ENCODE assay signal across 9 mouse cellular contexts in genomic region chr17:79713643-79714367, GRCm38 (mm10). TPM values are rescaled to one million over a fixed set of nuclear protein-coding genes. Genes with fewer than 3 reads are reported as not detected.
A peak's percentile ranks its signal among the peaks of the same experiment; 100 is the strongest.
DNase-seq lines count a peak whose midpoint lies in the region; ATAC-seq and TF ChIP-seq lines count a peak whose summit lies in the region.
"Had no signal": no experiment of that assay in that cellular context is flagged by ENCODE, and none has a peak within 500 bp of the region (broad histone marks: within the 10 kb centered on the region; RNA-seq: fewer than 3 reads in every experiment).

No protein-coding gene starts in this region.

- H3K36me3 ChIP-seq in E14TG2a.4 (ENCODE audit: insufficient read depth, low read length) = no peaks in the 10 kb centered on the region
- H3K36me3 ChIP-seq in liver, embryonic 13.5 days = no peaks in the 10 kb centered on the region
- no peaks in the 10 kb centered on the region for H3K36me3 ChIP-seq in neural tube, embryonic 14.5 days (ENCODE audit: control insufficient read depth, insufficient read depth, low read length)

- ATAC-seq in frontal cortex, adult (ENCODE audit: low TSS enrichment) = peak; percentile 25
- no peak for ATAC-seq in liver, embryonic 13.5 days (ENCODE audit: low read depth)
- peak; percentile 57; the same call in 1 of the 2 replicates for ATAC-seq in neural tube, embryonic 14.5 days (ENCODE audit: low read depth)
- ATAC-seq: Patski had no signal

- peak overlapping the region; percentile 64 for H3K4me2 ChIP-seq in liver, embryonic 13.5 days
- H3K4me2 ChIP-seq in neural tube, embryonic 14.5 days (ENCODE audit: low read depth, low read length) = peak overlapping the region; percentile 70

- H3K4me1 ChIP-seq in E14TG2a.4 (replicated peaks; ENCODE audit: low read depth, low read length) = peaks cover 45% of the 10 kb centered on the region
- peaks cover 23% of the 10 kb centered on the region for H3K4me1 ChIP-seq in liver, embryonic 13.5 days (replicated peaks)
- peaks cover 15% of the 10 kb centered on the region for H3K4me1 ChIP-seq in neural tube, embryonic 14.5 days (ENCODE audit: control insufficient read depth, insufficient read depth, low read length)

- DNase-seq in frontal cortex, postnatal 25 days (ENCODE audit: low spot score in 2 of 2) = no peak
- DNase-seq in embryo, embryonic 11 days = peak; percentile 70
- DNase-seq in heart, postnatal 36 days = peak; percentile 47 to 48
- DNase-seq in liver, embryonic 13.5 days = no peak
- DNase-seq in layer of hippocampus, postnatal 14 days (ENCODE audit: low spot score in 2 of 2) = no peak

- peaks cover 82% of the 10 kb centered on the region for H3K27me3 ChIP-seq in E14TG2a.4 (ENCODE audit: insufficient read depth, low read length)
- peaks cover 89% of the 10 kb centered on the region for H3K27me3 ChIP-seq in liver, embryonic 13.5 days
- peaks cover 42% of the 10 kb centered on the region for H3K27me3 ChIP-seq in neural tube, embryonic 14.5 days (ENCODE audit: control insufficient read depth, insufficient read depth, low read length)
- H3K27me3 ChIP-seq: Patski had no signal

- peak overlapping the region; percentile 76 for H3K4me3 ChIP-seq in E14TG2a.4 (replicated peaks; ENCODE audit: low read length)
- peak overlapping the region; percentile 46 for H3K4me3 ChIP-seq in liver, embryonic 13.5 days (replicated peaks)
- peak overlapping the region; percentile 34 for H3K4me3 ChIP-seq in neural tube, embryonic 14.5 days (ENCODE audit: low read depth, low read length)

- H3K27ac ChIP-seq in liver, embryonic 13.5 days = no peak overlapping the region
- no peak overlapping the region for H3K27ac ChIP-seq in neural tube, embryonic 14.5 days (ENCODE audit: low read depth, low read length)

- H3K9ac ChIP-seq in liver, embryonic 13.5 days = no peak overlapping the region
- peak overlapping the region; percentile 39; the same call in 1 of the 2 replicates for H3K9ac ChIP-seq in neural tube, embryonic 14.5 days (replicated peaks; ENCODE audit: low read depth, low read length)

- no peak for TF ChIP-seq CTCF in E14TG2a.4 (conservative IDR thresholded peaks at IDR 0.05; ENCODE audit: low read length)

- H3K9me3 ChIP-seq in E14TG2a.4 (ENCODE audit: low read length) = peaks cover 16% of the 10 kb centered on the region
- no peaks in the 10 kb centered on the region for H3K9me3 ChIP-seq in liver, embryonic 13.5 days (replicated peaks)
- no peaks in the 10 kb centered on the region for H3K9me3 ChIP-seq in neural tube, embryonic 14.5 days (ENCODE audit: control insufficient read depth, low read length)

- intact Hi-C loops in heart, postnatal 36 days (cut with DNase I) = loop anchor here (2.0 kb wide), 1 partner anchor 603 kb away; no protein-coding TSS in a partner anchor

- WGBS in liver, embryonic 13.5 days (ENCODE audit: insufficient replicate concordance) = 1% methylated on average over 63 of the region's 63 CpGs
- WGBS in neural tube, embryonic 14.5 days = 0% methylated on average over 63 of the region's 63 CpGs

RNA-seq across cellular contexts. Expression of gene Cyp1b1, which starts 1.1 kb away (rescaled TPM):
- 1 to 10 TPM; 5.1 to 5.5 TPM for total RNA-seq in heart, postnatal 36 days (2021)
- polyA plus RNA-seq in liver, embryonic 13.5 days (2015; fragmentation: Nextera tagmentation; extraction: Ambion mirVana) = 0.63 and 0.71 TPM in 2 replicates
- 0.95 and 6.4 TPM in 2 replicates for polyA plus RNA-seq in neural tube, embryonic 14.5 days (2014; fragmentation: Nextera tagmentation; extraction: Ambion mirVana)
- 1 to 10 TPM; 4.7 to 6.1 TPM for total RNA-seq in layer of hippocampus, postnatal 14 days (2021)

Comparison
In these comparisons a context has a peak if more than half of its experiments do, and no peak if none do; other contexts are left out.
1. DNase-seq: peak in embryo, embryonic 11 days (single experiment) and heart, postnatal 36 days (2 of 2); none in frontal cortex, postnatal 25 days (0 of 2), liver, embryonic 13.5 days (single experiment) and layer of hippocampus, postnatal 14 days (0 of 2).
2. Peak in every context shown above with its lines, with median percentiles within 50 percentile points of each other: H3K4me3 ChIP-seq.